Mouse (Mus musculus) left cerebral cortex, adult 9 months (tissue): ENCODE data around the gene Efhc1.

ENCODE experiments used
- DNase-seq, 2 experiments: peaks; one replicate each; pipeline ENCODE4 v3.0.0; 2022; ENCODE audit warnings: low spot score in 2 of 2

Gene Efhc1

GRCm38 (mm10) chr1:20951799-20952198 is 373 bp downstream of the Efhc1 start:
- no peak for DNase-seq

GRCm38 (mm10) chr1:20954876-20955275 is 3.5 kb downstream of the Efhc1 start:
- no peak for DNase-seq

- DNase-seq, result no peak
Measured at GRCm38 (mm10) chr1:20969642-20970041, 18.2 kb downstream of the Efhc1 start.

GRCm38 (mm10) chr1:20973389-20973788 is 22.0 kb downstream of the Efhc1 start:
- no peak for DNase-seq

- DNase-seq, result no peak
Measured at GRCm38 (mm10) chr1:20974341-20975135, 23.1 kb downstream of the Efhc1 start.

- DNase-seq, result no peak
Measured at GRCm38 (mm10) chr1:20980553-20980952, 29.1 kb downstream of the Efhc1 start.

GRCm38 (mm10) chr1:20981764-20982163 is 30.3 kb downstream of the Efhc1 start:
- DNase-seq, result no peak

- DNase-seq, result no peak
Measured at GRCm38 (mm10) chr1:20984103-20984502, 32.7 kb downstream of the Efhc1 start.

- DNase-seq, result no peak
Measured at GRCm38 (mm10) chr1:20984582-20984981, 33.2 kb downstream of the Efhc1 start.

GRCm38 (mm10) chr1:20986378-20987056 is 35.1 kb downstream of the Efhc1 start:
- no peak for DNase-seq

GRCm38 (mm10) chr1:20989461-20990083 is 38.1 kb downstream of the Efhc1 start:
- DNase-seq, result no peak

GRCm38 (mm10) chr1:20993690-20994089 is 42.3 kb downstream of the Efhc1 start:
- DNase-seq, result no peak

GRCm38 (mm10) chr1:20994338-20994737 is 42.9 kb downstream of the Efhc1 start:
- no peak for DNase-seq

GRCm38 (mm10) chr1:20995331-20995986 is 44.0 kb downstream of the Efhc1 start:
- DNase-seq, result no peak

- no peak for DNase-seq
Measured at GRCm38 (mm10) chr1:20996603-20997327, 45.3 kb downstream of the Efhc1 start.

GRCm38 (mm10) chr1:20997328-20997689 is 45.9 kb downstream of the Efhc1 start:
- DNase-seq, result no peak

- DNase-seq, result no peak
Measured at GRCm38 (mm10) chr1:20997881-20998389, 46.5 kb downstream of the Efhc1 start.

GRCm38 (mm10) chr1:21002246-21003142 is 51.1 kb downstream of the Efhc1 start:
- DNase-seq, result no peak

GRCm38 (mm10) chr1:21004596-21004995 is 53.2 kb downstream of the Efhc1 start:
- no peak for DNase-seq

GRCm38 (mm10) chr1:21006775-21007174 is 55.3 kb downstream of the Efhc1 start:
- DNase-seq, result no peak
